Mouse (Mus musculus) ES-Bruce4 (cell line): ENCODE measurements around the gene Lrp8.

Experiments
- CTCF ChIP-seq: IDR thresholded peaks from one replicate; pipeline ENCODE4 v1.8.1; 2011; ENCODE audit warnings: low read depth, low read length
- EP300 ChIP-seq: IDR thresholded peaks from 2 replicates; pipeline ENCODE4 v1.6.1; 2011; ENCODE audit warnings: low read depth, low read length; ENCODE audit not compliant: insufficient read depth

DNA sequence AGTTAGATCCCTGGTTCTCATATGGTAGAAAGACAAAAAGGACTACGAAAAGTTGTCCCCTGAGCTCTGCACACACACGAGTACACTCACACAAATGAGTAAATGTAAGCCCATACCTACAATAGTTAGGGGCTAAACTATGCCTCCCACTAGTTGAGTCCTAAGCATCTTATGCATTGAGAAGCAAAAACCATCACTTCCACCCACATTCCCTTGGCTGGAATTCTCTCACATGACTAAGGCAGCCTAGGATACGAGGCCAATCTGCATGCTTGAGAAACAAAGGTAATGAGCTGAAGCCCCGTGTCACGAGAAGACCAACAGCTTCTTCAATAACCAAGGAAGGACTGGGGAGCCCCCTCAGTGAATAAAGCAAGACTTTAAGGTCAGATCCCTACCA, 35.9 kb upstream of the Lrp8 start:
- TF ChIP-seq CTCF = no peak
- TF ChIP-seq EP300 = no peak
